Mouse (Mus musculus): ENCODE results near the gene Olfr1507. TPM values are rescaled to one million over a fixed set of nuclear protein-coding genes. Genes with fewer than 3 reads are reported as not detected.

The Olfr1507 gene
- not detected in 2 replicates for polyA plus RNA-seq (2015; fragmentation: Nextera tagmentation; extraction: Ambion mirVana)

- peak; percentile 41 for DNase-seq (ENCODE audit: low spot score)
These were observed at the start of gene Olfr1507 for GRCm38 (mm10) chr14:52495516-52495915. Gene Olfr1507, minus strand, starts transcription at chr14:52495749.

- DNase-seq (ENCODE audit: low spot score), result no peak
These were observed 37.8 kb upstream of the Olfr1507 start for GRCm38 (mm10) chr14:52533336-52533735.

- DNase-seq (ENCODE audit: low spot score), result no peak
These were observed 29.4 kb upstream of the Olfr1507 start for GRCm38 (mm10) chr14:52524952-52525351.

DNA sequence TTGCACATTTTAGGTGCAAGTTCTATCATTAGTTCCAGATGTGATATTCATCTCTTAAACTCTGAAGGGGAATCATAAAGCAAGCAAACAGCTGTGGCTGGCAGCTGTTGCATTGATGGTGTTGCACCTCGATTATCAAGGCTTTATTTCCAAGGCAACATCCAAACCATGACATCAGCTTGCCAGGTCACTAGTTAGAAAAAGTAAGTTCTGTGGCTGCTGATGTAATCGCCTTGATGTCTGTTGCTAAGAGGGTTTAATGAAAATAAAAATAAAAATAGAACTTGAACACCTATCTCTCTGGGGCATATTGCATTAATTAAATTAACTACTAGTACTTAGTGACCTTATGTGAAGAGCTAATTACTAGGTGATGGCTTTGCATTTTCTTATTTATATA, 28.2 kb downstream of the Olfr1507 start, which contains the start of gene Olfr1508:
TSS of gene Olfr1508 (minus strand) at position 101 of the 400 bp plus-strand sequence.
- no peak for DNase-seq (ENCODE audit: low spot score)

DNA sequence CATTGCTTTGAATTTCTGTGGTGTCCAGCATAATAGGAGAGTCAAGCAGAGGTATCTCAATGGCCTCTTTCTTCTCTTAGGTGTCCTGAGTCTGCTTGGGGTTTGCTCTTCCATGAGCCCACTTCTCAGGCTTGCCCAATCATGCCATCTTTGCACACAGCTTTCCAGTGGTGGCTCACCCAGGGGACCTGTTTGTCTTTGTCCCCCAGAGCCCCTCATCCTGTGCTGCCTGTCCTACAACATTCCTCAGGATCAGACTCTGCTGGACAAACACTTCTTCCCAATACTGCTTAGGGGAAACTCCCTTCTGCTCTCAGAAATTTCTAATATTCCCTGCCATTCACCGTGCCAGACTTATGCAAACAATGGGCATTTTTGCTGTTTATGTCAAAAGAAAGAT, 29.8 kb downstream of the Olfr1507 start:
- DNase-seq (ENCODE audit: low spot score), result no peak

GRCm38 (mm10) chr14:52461928-52462327, 33.6 kb downstream of the Olfr1507 start:
- DNase-seq (ENCODE audit: low spot score), result no peak

- peak; percentile 64 for DNase-seq (ENCODE audit: low spot score)
These were observed 44.4 kb downstream of the Olfr1507 start for GRCm38 (mm10) chr14:52451138-52451537.

- no peak for DNase-seq (ENCODE audit: low spot score)
These were observed 52.9 kb downstream of the Olfr1507 start, which contains the start of gene Olfr1509 for GRCm38 (mm10) chr14:52442690-52443089. Gene Olfr1509, plus strand, starts transcription at chr14:52442990.

Other genes starting within 250 kb of the Olfr1507 start
- 31.9 and 40.1 TPM in 2 replicates for gene Chd8, start 238.0 kb downstream of the Olfr1507 start, polyA plus RNA-seq (2015; fragmentation: Nextera tagmentation; extraction: Ambion mirVana)
- 45.0 and 46.0 TPM in 2 replicates for gene Tox4, start 216.6 kb downstream of the Olfr1507 start, polyA plus RNA-seq (2015; fragmentation: Nextera tagmentation; extraction: Ambion mirVana)
- gene Rab2b, start 216.2 kb downstream of the Olfr1507 start, polyA plus RNA-seq (2015; fragmentation: Nextera tagmentation; extraction: Ambion mirVana), result 10.9 and 13.2 TPM in 2 replicates
- 33.9 and 37.6 TPM in 2 replicates for gene Mettl3, start 190.6 kb downstream of the Olfr1507 start, polyA plus RNA-seq (2015; fragmentation: Nextera tagmentation; extraction: Ambion mirVana)
- gene Sall2, start 167.0 kb downstream of the Olfr1507 start, polyA plus RNA-seq (2015; fragmentation: Nextera tagmentation; extraction: Ambion mirVana), result 6.2 and 7.3 TPM in 2 replicates
- gene Olfr1513, start 139.3 kb downstream of the Olfr1507 start, polyA plus RNA-seq (2015; fragmentation: Nextera tagmentation; extraction: Ambion mirVana), result not detected in 2 replicates
- not detected in 2 replicates for gene Olfr1512, start 116.6 kb downstream of the Olfr1507 start, polyA plus RNA-seq (2015; fragmentation: Nextera tagmentation; extraction: Ambion mirVana)
- gene Olfr1511, start 98.4 kb downstream of the Olfr1507 start, polyA plus RNA-seq (2015; fragmentation: Nextera tagmentation; extraction: Ambion mirVana), result not detected in 2 replicates
- gene Olfr1510, start 81.4 kb downstream of the Olfr1507 start, polyA plus RNA-seq (2015; fragmentation: Nextera tagmentation; extraction: Ambion mirVana), result not detected in 2 replicates
- gene Olfr1509, start 52.8 kb downstream of the Olfr1507 start, polyA plus RNA-seq (2015; fragmentation: Nextera tagmentation; extraction: Ambion mirVana), result 0.13 TPM in 1 of 2 replicates, not detected in the other
- not detected in 2 replicates for gene Olfr1508, start 28.3 kb downstream of the Olfr1507 start, polyA plus RNA-seq (2015; fragmentation: Nextera tagmentation; extraction: Ambion mirVana)